Mouse (Mus musculus) midbrain, embryonic 14.5 days (tissue): Measurements from ENCODE around the gene Gli2. TPM values are rescaled to one million over a fixed set of nuclear protein-coding genes. Genes with fewer than 3 reads are reported as not detected.

ENCODE experiments used
- ATAC-seq: fragments of 200-750 bp; cut with Nextera tagmentation; 2 replicates; pipeline ENCODE4 v1.8.0; 2017; ENCODE audit warnings: moderate number of reproducible peaks, moderate library complexity; ENCODE audit not compliant: low FRiP score, low TSS enrichment
- DNase-seq: peaks from one replicate; pipeline ENCODE4 v3.0.0-alpha.2; 2015
- H3K27ac ChIP-seq: fragments of 300-500 bp; sonication (generic); replicated peaks from 2 replicates; pipeline ENCODE4 v1.5.1; 2014; ENCODE audit warnings: mild to moderate bottlenecking, low read depth, low read length, moderate library complexity
- H3K27me3 ChIP-seq: fragments of 300-500 bp; sonication (generic); 2 replicates; pipeline ENCODE4 v1.6.1; 2014; ENCODE audit warnings: low read length, control low read depth, mixed read lengths; ENCODE audit not compliant: control insufficient read depth, insufficient read depth
- H3K36me3 ChIP-seq: fragments of 300-500 bp; sonication (generic); 2 replicates; pipeline ENCODE4 v1.6.1; 2014; ENCODE audit warnings: low read length, control low read depth; ENCODE audit not compliant: control insufficient read depth, insufficient read depth
- H3K4me1 ChIP-seq: fragments of 300-500 bp; sonication (generic); 2 replicates; pipeline ENCODE4 v1.6.1; 2014; ENCODE audit warnings: mild to moderate bottlenecking, antibody characterized with exemption, low read length, control low read depth; ENCODE audit not compliant: control insufficient read depth, insufficient read depth
- H3K4me2 ChIP-seq: fragments of 300-500 bp; sonication (generic); 2 replicates; pipeline ENCODE4 v1.6.1; 2014; ENCODE audit warnings: mild to moderate bottlenecking, low read length, moderate library complexity
- H3K4me3 ChIP-seq: fragments of 300-500 bp; sonication (generic); replicated peaks from 2 replicates; pipeline ENCODE4 v1.5.1; 2014; ENCODE audit warnings: low read depth, low read length
- H3K9ac ChIP-seq: fragments of 300-500 bp; sonication (generic); replicated peaks from 2 replicates; pipeline ENCODE4 v1.6.1; 2014; ENCODE audit warnings: mild to moderate bottlenecking, low read length, moderate library complexity
- H3K9me3 ChIP-seq: fragments of 300-500 bp; sonication (generic); 2 replicates; pipeline ENCODE4 v1.6.1; 2016; ENCODE audit warnings: low read length, control low read depth, mixed read lengths; ENCODE audit not compliant: control insufficient read depth
- WGBS: fragments of 180-500 bp; shearing (Covaris S2); extraction: QIAGEN DNeasy Blood & Tissue Kit; methylation state at CpG from one replicate; pipeline ENCODE4 v1.1.7; 2014; 5-methylcytosine and 5-hydroxymethylcytosine counted together
- polyA plus RNA-seq: library from polyadenylated mRNA; unstranded; fragments of >200 nt; fragmentation: Nextera tagmentation; extraction: Ambion mirVana; gene quantifications from 2 replicates; pipeline ENCODE4 v1.2.1, GENCODE M21; 2014

The Gli2 gene
- polyA plus RNA-seq: 1.6 and 2.8 TPM in 2 replicates

DNA sequence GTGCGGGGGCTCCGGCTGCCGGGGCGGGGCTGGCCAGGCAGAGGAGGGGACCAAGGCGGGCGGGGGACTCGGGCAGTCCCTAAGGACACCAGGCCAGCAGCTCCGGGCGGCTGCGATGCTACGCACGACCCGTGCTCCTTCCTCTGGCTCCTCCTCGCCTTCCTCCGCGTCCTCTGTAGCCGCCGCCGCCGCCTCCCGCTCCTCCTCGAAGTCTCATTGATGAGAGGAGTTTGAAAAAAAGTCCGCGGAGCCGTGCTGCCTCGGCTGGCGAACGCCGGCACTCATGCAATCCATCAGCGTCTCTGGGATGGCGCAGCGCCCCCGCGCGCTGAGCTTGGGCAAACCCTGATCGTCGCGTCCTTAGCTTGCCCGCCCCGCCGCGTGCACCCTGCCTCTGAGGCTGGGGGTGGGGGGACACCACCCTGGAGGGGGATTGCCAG, at the start of gene Gli2:
Gli2 (minus strand) TSS at position 218 of the 440 bp plus-strand sequence.
- H3K4me1 ChIP-seq: peaks cover 37% of the 10 kb centered on the region
- ATAC-seq: peak; percentile 89
- 0% methylated on average over 41 of the region's 42 CpGs for WGBS

DNA sequence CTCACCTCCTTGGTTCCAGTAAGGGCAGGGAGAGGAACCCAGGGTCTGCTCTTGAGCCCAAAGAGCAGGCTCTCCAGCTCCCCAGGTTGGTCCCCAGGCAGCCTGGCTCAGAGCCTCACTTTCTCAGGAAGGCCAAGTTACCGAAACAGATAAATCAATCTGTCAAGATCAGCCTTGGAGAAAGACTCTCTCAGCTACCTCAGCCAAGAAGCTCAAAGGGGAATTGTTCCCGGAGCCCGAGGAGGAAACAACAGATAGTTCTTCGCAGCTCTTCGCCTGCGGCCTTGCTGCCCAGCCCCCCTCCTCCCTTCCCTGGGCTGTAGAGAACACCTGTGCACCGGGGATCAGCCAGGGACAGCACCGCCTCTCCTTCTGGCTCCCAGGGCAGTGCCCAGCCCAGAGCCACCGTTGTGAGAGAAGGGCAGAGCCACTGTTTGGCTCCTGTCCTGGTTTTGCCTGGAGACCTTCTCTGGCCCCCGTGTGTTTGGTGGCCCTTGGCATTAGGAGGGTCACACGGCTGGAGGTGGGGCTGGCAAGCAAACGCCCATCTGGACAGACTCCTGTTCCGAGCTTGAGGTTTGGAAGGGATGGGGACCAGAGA, 44.6 kb upstream of the Gli2 start:
- no peak for ATAC-seq
- Histone ChIP-seq H3K27ac (no peak overlapping the region), H3K27me3 (no peaks in the 10 kb centered on the region), H3K4me1 (no peaks in the 10 kb centered on the region), H3K9ac (no peak overlapping the region), H3K4me3 (no peak overlapping the region), H3K4me2 (no peak overlapping the region), H3K36me3 (no peaks in the 10 kb centered on the region), H3K9me3 (no peaks in the 10 kb centered on the region)
- DNase-seq: no peak
- 62% methylated on average over 13 of the region's 13 CpGs for WGBS

More for the DNA sequence above, at the start of gene Gli2:
- Histone ChIP-seq H3K9ac (peak within 1 kb of the TSS; percentile 46), H3K9me3 (no peaks in the 10 kb centered on the region), H3K4me3 (peak within 1 kb of the TSS; percentile 43), H3K27ac (peak within 1 kb of the TSS; percentile 78), H3K27me3 (peaks cover 6% of the 10 kb centered on the region; the same call in 1 of the 2 replicates), H3K4me2 (peak within 1 kb of the TSS; percentile 96), H3K36me3 (no peaks in the 10 kb centered on the region)
- DNase-seq: peak; percentile 95

- Histone ChIP-seq H3K27me3 (no peaks in the 10 kb centered on the region), H3K4me1 (no peaks in the 10 kb centered on the region), H3K27ac (no peak overlapping the region), H3K9ac (no peak overlapping the region), H3K36me3 (no peaks in the 10 kb centered on the region), H3K4me3 (no peak overlapping the region), H3K4me2 (no peak overlapping the region), H3K9me3 (no peaks in the 10 kb centered on the region)
- 21% methylated on average over 8 of the region's 8 CpGs for WGBS
- ATAC-seq: peak; percentile 60; the same call in 1 of the 2 replicates
- DNase-seq: peak; percentile 90
Observed at GRCm38 (mm10) chr1:119093739-119094138, 40.3 kb upstream of the Gli2 start.

DNA sequence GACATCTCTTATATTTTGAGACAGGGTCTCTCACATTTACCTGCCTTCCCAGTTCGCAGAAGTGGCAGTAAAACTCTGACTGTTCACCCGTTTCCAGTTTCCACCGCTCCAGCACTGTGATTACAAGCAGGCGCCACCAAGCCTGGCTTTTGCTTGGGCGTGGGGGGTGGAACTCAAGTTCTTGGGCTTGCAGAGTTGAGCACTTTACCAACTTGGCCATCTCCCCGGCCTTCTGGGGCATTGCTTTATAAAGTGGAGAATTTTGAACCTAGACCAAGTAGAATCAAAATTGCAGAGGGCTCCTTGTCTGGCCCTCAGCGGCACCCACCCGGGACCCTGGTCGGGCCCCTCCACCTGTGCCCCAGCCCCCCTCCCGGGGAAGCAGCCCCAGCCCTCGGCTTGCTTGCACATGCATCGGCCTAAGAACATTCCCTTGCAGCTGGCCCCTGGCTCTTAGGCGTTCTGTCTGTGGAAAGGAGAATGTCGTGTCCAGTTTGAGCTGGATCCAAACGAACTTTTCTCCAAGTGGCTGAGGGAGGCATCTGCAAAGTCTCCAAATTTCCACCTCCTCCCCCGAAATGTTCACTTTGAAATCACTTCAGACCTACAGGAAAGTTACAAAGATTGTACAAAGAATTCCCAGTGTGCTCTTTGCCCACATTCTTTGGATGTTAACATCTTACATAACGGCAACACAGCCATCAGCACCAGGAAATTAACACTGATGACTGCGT, 36.6 kb upstream of the Gli2 start:
- Histone ChIP-seq H3K9me3 (no peaks in the 10 kb centered on the region), H3K4me2 (no peak overlapping the region), H3K4me1 (no peaks in the 10 kb centered on the region), H3K27me3 (no peaks in the 10 kb centered on the region), H3K27ac (no peak overlapping the region), H3K9ac (no peak overlapping the region), H3K4me3 (no peak overlapping the region), H3K36me3 (no peaks in the 10 kb centered on the region)
- 84% methylated on average over 18 of the region's 18 CpGs for WGBS
- ATAC-seq (no peak), DNase-seq (no peak)

- Histone ChIP-seq H3K4me1 (no peaks in the 10 kb centered on the region), H3K27me3 (no peaks in the 10 kb centered on the region), H3K9ac (no peak overlapping the region), H3K36me3 (no peaks in the 10 kb centered on the region), H3K27ac (no peak overlapping the region), H3K4me3 (no peak overlapping the region), H3K4me2 (no peak overlapping the region), H3K9me3 (no peaks in the 10 kb centered on the region)
- 8% methylated on average over 3 of the region's 3 CpGs for WGBS
- DNase-seq (peak; percentile 93), ATAC-seq (peak; percentile 59; the same call in 1 of the 2 replicates)
Observed at GRCm38 (mm10) chr1:119087539-119087938, 34.1 kb upstream of the Gli2 start.

DNA sequence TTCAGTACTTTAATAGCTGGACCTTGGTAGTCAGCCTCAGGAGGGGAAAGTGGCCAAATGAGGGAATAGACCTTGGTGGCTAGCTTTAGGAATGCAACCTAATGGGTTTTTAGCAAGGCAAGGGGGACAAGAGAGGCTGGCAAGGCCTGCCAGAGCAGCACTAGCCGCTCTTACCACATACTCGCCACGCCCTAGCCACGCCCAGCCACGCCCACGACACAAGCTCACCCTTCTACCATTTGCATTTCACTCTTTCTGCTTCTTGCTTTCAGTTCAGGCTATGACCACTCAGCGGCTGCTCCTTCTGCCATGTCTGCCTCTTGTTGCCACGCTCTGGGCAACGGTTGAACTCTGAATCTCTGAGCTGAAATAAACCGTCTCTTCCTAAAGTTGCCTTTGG, 32.4 kb upstream of the Gli2 start:
- H3K27ac ChIP-seq: no peak overlapping the region
- no peaks in the 10 kb centered on the region for H3K4me1 ChIP-seq
- no peaks in the 10 kb centered on the region for H3K36me3 ChIP-seq
- DNase-seq (no peak), ATAC-seq (no peak)
- H3K4me2 ChIP-seq: no peak overlapping the region
- no peaks in the 10 kb centered on the region for H3K9me3 ChIP-seq
- 68% methylated on average over 10 of the region's 10 CpGs for WGBS
- H3K27me3 ChIP-seq: no peaks in the 10 kb centered on the region
- H3K9ac ChIP-seq: no peak overlapping the region
- no peak overlapping the region for H3K4me3 ChIP-seq

GRCm38 (mm10) chr1:119083468-119083921, 30.1 kb upstream of the Gli2 start:
- Histone ChIP-seq H3K4me2 (no peak overlapping the region), H3K9me3 (no peaks in the 10 kb centered on the region), H3K4me1 (no peaks in the 10 kb centered on the region), H3K9ac (no peak overlapping the region), H3K4me3 (no peak overlapping the region), H3K27me3 (no peaks in the 10 kb centered on the region), H3K36me3 (no peaks in the 10 kb centered on the region), H3K27ac (no peak overlapping the region)
- DNase-seq: peak; percentile 91
- WGBS: 20% methylated on average over 10 of the region's 10 CpGs
- ATAC-seq: peak; percentile 70

- H3K27me3 ChIP-seq: no peaks in the 10 kb centered on the region
- no peaks in the 10 kb centered on the region for H3K4me1 ChIP-seq
- H3K36me3 ChIP-seq: no peaks in the 10 kb centered on the region
- ATAC-seq (peak; percentile 60; the same call in 1 of the 2 replicates), DNase-seq (peak; percentile 84)
- no peak overlapping the region for H3K4me2 ChIP-seq
- no peak overlapping the region for H3K4me3 ChIP-seq
- no peak overlapping the region for H3K27ac ChIP-seq
- H3K9ac ChIP-seq: no peak overlapping the region
- WGBS: 47% methylated on average over 12 of the region's 12 CpGs
- no peaks in the 10 kb centered on the region for H3K9me3 ChIP-seq
Observed at GRCm38 (mm10) chr1:119082231-119082991, 29.0 kb upstream of the Gli2 start.
